Mouse (Mus musculus): ENCODE data around the gene Gm20425. TPM values are rescaled to one million over a fixed set of nuclear protein-coding genes. Genes with fewer than 3 reads are reported as not detected.
A peak's percentile ranks its signal among the peaks of the same experiment; 100 is the strongest.

Gene Gm20425
- polyA plus RNA-seq, 1 experiment: 0.08 TPM

DNA sequence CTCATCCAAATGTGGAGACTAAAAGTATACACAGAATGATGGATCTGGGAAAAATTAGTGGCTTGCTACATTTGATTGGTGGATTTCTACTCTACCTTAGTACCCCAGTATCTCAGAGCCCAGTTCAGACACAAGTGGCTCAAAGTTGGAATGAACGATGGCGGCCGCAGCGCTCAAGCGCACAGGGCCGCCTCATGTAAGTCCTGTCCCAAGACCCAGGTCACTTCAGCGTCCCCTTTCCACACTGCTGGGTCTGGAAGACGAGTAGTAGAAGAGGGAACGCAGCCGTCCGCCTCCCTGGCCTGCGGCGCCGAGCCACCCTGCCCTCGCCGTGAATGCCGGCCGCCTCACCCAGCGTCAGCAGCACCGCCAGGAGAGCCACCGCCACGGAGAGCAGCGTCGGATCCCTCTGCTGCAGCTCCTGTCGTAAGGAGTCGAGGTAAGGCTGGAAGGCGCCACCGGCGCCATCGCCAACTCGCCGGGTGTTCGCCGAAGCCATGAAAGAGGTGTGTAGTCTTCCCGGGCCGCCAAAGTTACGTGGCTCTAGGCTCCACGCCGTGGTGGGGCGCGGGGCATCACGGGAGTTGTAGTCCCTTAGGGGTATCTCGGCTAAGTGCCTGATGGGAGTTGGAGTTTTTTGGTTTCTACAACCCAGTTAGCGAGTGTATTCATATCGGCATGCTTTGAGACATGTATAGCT lies 28.4 kb downstream of the Gm20425 start, which contains the start of gene Srprb:
Gene Srprb (minus strand): TSS at position 577 of the 700 bp plus-strand sequence.
- DNase-seq: peak; percentile 92
- Histone ChIP-seq H3K4me3 (replicated peaks; ENCODE audit: extremely low read depth, low read depth, low read length) (peak within 1 kb of the TSS; percentile 98), H3K4me1 (ENCODE audit: control insufficient read depth, insufficient read depth, low read length) (peaks cover 2% of the 10 kb centered on the region; the same call in 1 of the 2 replicates)
- under 1% methylated on average over 45 of the region's 45 CpGs for WGBS
- TF ChIP-seq CTCF (IDR thresholded peaks at IDR 0.05; ENCODE audit: insufficient read depth, low read length) (no peak), POLR2A (IDR thresholded peaks at IDR 0.05; ENCODE audit: borderline replicate concordance, extremely low read depth, low read depth, low read length) (peak; percentile 69; the same call in 1 of the 2 replicates)

DNA sequence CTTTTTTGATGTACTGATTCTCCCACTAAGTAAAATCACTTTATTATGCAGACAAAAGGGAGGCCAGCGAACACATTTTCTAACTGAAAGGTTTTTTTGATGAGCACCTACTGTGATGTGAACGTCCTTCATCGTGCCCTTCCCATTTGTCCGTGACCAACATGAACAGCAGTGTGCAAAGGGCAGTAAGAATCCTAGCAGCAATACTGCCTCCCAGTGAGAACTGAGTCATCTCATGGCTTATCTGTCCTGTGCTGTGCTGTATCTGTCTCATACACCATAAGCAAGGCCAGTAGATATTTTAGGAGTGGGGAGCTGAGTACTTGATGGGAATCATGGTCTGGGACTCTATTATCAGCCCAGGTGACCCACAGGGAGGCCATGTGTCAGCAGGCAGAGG lies 41.7 kb downstream of the Gm20425 start:
- TF ChIP-seq CTCF (IDR thresholded peaks at IDR 0.05; ENCODE audit: insufficient read depth, low read length) (no peak), POLR2A (IDR thresholded peaks at IDR 0.05; ENCODE audit: borderline replicate concordance, extremely low read depth, low read depth, low read length) (no peak)
- peaks cover 3% of the 10 kb centered on the region; the same call in 1 of the 2 replicates for H3K4me1 ChIP-seq (ENCODE audit: control insufficient read depth, insufficient read depth, low read length)
- 94% methylated on average over 4 of the region's 4 CpGs for WGBS
- DNase-seq: no peak
- H3K4me3 ChIP-seq (replicated peaks; ENCODE audit: extremely low read depth, low read depth, low read length): no peak overlapping the region

DNA sequence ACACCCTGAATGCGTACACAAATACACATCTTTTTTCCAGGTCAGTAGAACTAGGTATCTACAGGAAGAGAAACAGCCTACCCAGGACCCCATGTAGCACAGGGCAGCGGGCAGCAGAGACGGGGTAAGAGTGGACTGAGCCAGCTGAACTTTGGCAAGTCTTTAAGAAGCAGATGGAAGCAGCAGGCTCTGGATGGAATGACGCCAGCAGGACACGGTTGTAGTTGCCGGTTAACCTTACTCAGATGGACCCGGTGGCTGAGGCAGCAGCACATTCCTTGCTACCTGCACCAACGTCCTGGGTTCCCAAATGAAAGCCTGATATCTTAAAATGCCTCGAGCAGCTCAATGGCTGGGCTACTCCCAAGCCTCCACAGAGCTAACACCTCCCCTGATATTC lies 43.4 kb downstream of the Gm20425 start:
- peaks cover 3% of the 10 kb centered on the region; the same call in 1 of the 2 replicates for H3K4me1 ChIP-seq (ENCODE audit: control insufficient read depth, insufficient read depth, low read length)
- 51% methylated on average over 9 of the region's 9 CpGs for WGBS
- H3K4me3 ChIP-seq (replicated peaks; ENCODE audit: extremely low read depth, low read depth, low read length): no peak overlapping the region
- TF ChIP-seq CTCF (IDR thresholded peaks at IDR 0.05; ENCODE audit: insufficient read depth, low read length) (no peak), POLR2A (IDR thresholded peaks at IDR 0.05; ENCODE audit: borderline replicate concordance, extremely low read depth, low read depth, low read length) (no peak)
- DNase-seq: no peak

DNA sequence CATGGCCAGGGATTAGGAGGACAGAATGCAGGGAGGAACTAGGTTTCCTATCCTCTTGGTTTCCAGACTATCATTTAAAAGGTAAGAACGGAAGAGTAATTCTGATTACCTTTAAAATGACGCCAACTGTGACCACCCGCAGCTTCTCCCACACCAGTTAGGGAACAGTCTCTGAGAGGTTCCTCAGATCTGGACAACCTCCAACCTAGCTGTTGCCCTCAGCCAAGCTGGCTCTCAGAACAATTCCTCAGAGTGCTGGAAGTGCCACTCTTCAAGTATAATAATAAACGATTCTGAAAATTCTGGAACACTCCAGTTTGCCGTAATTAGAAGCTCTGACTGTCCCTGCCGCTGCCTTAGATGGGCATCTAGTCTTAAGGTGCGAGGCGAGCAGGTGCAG lies 44.2 kb downstream of the Gm20425 start:
- H3K4me3 ChIP-seq (replicated peaks; ENCODE audit: extremely low read depth, low read depth, low read length): no peak overlapping the region
- WGBS: 62% methylated on average over 8 of the region's 8 CpGs
- TF ChIP-seq CTCF (IDR thresholded peaks at IDR 0.05; ENCODE audit: insufficient read depth, low read length) (no peak), POLR2A (IDR thresholded peaks at IDR 0.05; ENCODE audit: borderline replicate concordance, extremely low read depth, low read depth, low read length) (no peak)
- H3K4me1 ChIP-seq (ENCODE audit: control insufficient read depth, insufficient read depth, low read length): peaks cover 3% of the 10 kb centered on the region; the same call in 1 of the 2 replicates
- DNase-seq: peak; percentile 38

DNA sequence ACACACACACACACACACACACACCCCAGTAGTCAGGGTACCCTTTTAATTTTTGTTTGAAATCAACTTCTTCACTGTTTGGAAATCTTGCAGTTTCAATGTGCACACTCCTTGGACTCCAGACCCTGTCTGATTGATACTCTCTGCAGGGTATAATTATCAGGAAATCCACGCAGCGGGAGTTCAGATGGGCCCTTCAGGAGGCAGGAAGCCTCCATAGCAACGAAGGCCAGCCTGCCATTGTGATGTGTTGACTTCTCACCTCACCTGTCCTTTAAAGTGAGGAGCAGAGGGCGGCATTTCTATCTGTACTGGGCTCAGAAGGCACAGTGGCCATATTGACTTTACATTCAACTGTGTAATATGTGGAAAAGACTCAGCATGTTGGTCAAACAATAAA lies 45.3 kb downstream of the Gm20425 start:
- WGBS: 72% methylated on average over 4 of the region's 4 CpGs
- DNase-seq: no peak
- Histone ChIP-seq H3K4me3 (replicated peaks; ENCODE audit: extremely low read depth, low read depth, low read length) (no peak overlapping the region), H3K4me1 (ENCODE audit: control insufficient read depth, insufficient read depth, low read length) (peaks cover 8% of the 10 kb centered on the region)
- TF ChIP-seq CTCF (IDR thresholded peaks at IDR 0.05; ENCODE audit: insufficient read depth, low read length) (no peak), POLR2A (IDR thresholded peaks at IDR 0.05; ENCODE audit: borderline replicate concordance, extremely low read depth, low read depth, low read length) (no peak)

DNA sequence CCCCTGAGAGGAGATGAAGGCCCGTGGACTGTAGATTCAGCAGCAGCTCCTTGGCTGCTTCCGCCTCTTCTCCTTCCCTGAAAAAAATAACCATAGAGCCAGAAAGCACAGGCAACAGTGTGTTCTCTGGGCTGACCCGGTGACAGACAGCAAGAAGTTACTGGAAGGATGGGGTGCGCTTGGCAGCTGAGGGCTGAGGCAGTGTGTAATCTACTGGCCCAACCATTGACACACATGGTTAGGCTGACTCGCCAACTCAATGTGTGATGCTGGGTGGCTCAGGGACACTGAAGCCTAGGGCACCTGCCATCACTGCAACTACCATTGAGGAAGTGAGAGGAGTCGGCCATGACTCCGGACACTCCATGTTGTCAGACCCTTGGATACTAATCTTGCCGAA lies 48.2 kb downstream of the Gm20425 start:
- DNase-seq: no peak
- Histone ChIP-seq H3K4me1 (ENCODE audit: control insufficient read depth, insufficient read depth, low read length) (peaks cover 8% of the 10 kb centered on the region), H3K4me3 (replicated peaks; ENCODE audit: extremely low read depth, low read depth, low read length) (no peak overlapping the region)
- WGBS: 90% methylated on average over 8 of the region's 8 CpGs
- TF ChIP-seq CTCF (IDR thresholded peaks at IDR 0.05; ENCODE audit: insufficient read depth, low read length): no peak
- TF ChIP-seq POLR2A (IDR thresholded peaks at IDR 0.05; ENCODE audit: borderline replicate concordance, extremely low read depth, low read depth, low read length): no peak

DNA sequence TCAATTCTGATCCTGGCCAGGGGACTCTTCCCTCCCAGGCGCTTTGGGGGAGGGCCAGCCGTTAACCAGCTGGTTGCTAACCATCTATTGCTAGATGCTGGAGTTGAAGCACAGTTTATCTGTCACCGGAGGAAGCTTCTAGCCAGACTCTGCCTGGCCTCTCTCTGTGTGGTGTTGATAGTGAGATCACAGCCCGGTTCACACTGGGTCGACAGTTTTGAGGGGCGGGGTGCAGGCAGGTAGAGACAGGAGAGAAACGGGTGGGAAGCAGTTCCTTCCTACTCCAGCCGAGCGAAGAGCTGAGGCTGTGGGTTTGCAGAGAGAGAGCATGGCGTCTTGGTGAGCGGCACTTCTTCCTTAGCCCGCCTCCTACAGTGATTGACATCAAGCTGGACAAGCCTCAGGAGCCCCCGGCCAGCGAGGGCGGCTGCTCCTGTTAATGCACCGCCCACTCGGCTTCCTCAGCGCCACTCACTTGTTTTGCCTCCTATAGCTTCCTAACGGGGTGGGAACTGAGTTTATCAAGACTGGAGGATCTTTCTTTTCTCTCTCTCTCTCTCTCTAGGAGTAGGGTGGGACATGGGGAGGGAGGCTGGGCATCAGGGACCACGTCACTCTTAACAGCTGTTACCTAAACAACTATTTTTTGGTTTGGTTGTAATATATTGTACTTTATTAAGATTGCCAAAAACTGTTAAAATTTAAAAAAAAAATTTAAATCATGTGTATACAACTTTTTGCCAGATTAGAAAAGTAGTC lies 49.1 kb downstream of the Gm20425 start:
- Histone ChIP-seq H3K4me3 (replicated peaks; ENCODE audit: extremely low read depth, low read depth, low read length) (peak overlapping the region; percentile 63), H3K4me1 (ENCODE audit: control insufficient read depth, insufficient read depth, low read length) (peaks cover 5% of the 10 kb centered on the region)
- WGBS: 2% methylated on average over 20 of the region's 20 CpGs
- DNase-seq: peak; percentile 54
- TF ChIP-seq CTCF (IDR thresholded peaks at IDR 0.05; ENCODE audit: insufficient read depth, low read length): no peak
- TF ChIP-seq POLR2A (IDR thresholded peaks at IDR 0.05; ENCODE audit: borderline replicate concordance, extremely low read depth, low read depth, low read length): peak; percentile 50; the same call in 1 of the 2 replicates

DNA sequence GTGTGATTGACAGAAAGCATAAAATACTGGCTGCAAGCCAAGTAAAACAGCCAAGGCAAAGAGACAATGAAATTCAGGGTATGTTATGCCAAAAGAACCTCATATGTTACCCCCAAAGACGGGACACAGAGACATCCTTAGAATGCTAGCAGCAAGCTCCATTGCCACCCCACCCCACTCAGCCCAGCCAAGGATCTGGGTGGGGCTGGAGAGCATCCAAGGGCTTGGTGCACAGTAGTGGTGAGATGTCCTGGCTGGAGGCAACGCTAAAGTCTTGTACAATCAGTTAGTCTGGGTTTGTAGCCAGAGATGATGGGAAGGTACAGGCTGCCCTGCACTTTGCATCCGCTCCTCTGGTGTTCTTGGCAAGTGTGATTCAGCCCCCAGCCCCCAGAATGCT lies 49.8 kb downstream of the Gm20425 start:
- DNase-seq: peak; percentile 52
- Histone ChIP-seq H3K4me3 (replicated peaks; ENCODE audit: extremely low read depth, low read depth, low read length) (no peak overlapping the region), H3K4me1 (ENCODE audit: control insufficient read depth, insufficient read depth, low read length) (peaks cover 5% of the 10 kb centered on the region)
- 26% methylated on average over 3 of the region's 3 CpGs for WGBS
- TF ChIP-seq CTCF (IDR thresholded peaks at IDR 0.05; ENCODE audit: insufficient read depth, low read length): no peak
- TF ChIP-seq POLR2A (IDR thresholded peaks at IDR 0.05; ENCODE audit: borderline replicate concordance, extremely low read depth, low read depth, low read length): no peak

DNA sequence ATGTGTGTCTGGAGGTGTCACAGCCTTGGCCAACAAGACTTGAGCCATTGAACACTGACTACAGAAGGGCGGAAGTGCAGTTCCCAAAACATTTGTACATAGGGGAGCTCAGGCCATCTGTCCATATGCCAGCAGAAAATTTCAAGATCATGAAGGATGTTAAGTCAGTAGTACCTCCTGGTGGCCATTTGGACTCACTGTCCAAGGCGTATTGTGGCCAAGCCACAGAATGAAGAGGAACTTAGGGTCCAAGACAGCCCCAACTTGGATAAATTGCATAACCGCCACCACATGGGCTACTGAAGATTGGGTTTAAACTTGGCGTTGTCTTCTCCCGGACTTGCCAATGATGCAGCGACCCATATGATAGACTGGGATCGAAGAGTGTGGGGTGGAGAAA lies 54.4 kb downstream of the Gm20425 start:
- 97% methylated on average over 7 of the region's 7 CpGs for WGBS
- no peak overlapping the region for H3K4me3 ChIP-seq (replicated peaks; ENCODE audit: extremely low read depth, low read depth, low read length)
- peaks cover 5% of the 10 kb centered on the region for H3K4me1 ChIP-seq (ENCODE audit: control insufficient read depth, insufficient read depth, low read length)
- no peak for DNase-seq
- no peak for TF ChIP-seq CTCF (IDR thresholded peaks at IDR 0.05; ENCODE audit: insufficient read depth, low read length)
- no peak for TF ChIP-seq POLR2A (IDR thresholded peaks at IDR 0.05; ENCODE audit: borderline replicate concordance, extremely low read depth, low read depth, low read length)
